ENCODE assay signal across 9 mouse cellular contexts in genomic region chr2:80037971-80038370, GRCm38 (mm10).
A peak's percentile ranks its signal among the peaks of the same experiment; 100 is the strongest.
DNase-seq lines count a peak whose midpoint lies in the region; ATAC-seq and TF ChIP-seq lines count a peak whose summit lies in the region.
"Had no signal": no experiment of that assay in that cellular context is flagged by ENCODE, and none has a peak within 500 bp of the region (broad histone marks: within the 10 kb centered on the region; RNA-seq: fewer than 3 reads in every experiment).

No protein-coding gene starts in this region.

- H3K27ac ChIP-seq in kidney, postnatal 0 days, result 0 out of 2 replicates have a peak overlapping the region, but pooled peaks have one; percentile 38
- no peak overlapping the region for H3K27ac ChIP-seq in liver, embryonic 16.5 days (ENCODE audit: low read length)
- H3K27ac ChIP-seq in thymus, adult 2 months (ENCODE audit: control insufficient read depth, insufficient read depth, low read length), result no peak overlapping the region

- no peak for ATAC-seq in kidney, postnatal 0 days (replicated peaks; ENCODE audit: low FRiP score, low read depth)
- peak; percentile 71 for ATAC-seq in granulocyte monocyte progenitor cell, adult 5-6 weeks (replicated peaks; ENCODE audit: poor library complexity, severe bottlenecking)
- ATAC-seq in liver, embryonic 16.5 days (ENCODE audit: low read depth), result 0 out of 2 replicates have a peak, but pooled peaks have one; percentile 47

- WGBS in kidney, postnatal 0 days, result 62% methylated on average over 5 of the region's 5 CpGs
- WGBS in liver, embryonic 16.5 days (ENCODE audit: insufficient replicate concordance), result 51% methylated on average over 5 of the region's 5 CpGs
- 87% methylated on average over 5 of the region's 5 CpGs for WGBS in thymus, adult 2 months

- no peaks in the 10 kb centered on the region for H3K36me3 ChIP-seq in kidney, postnatal 0 days (ENCODE audit: insufficient read depth, low read length)
- no peaks in the 10 kb centered on the region for H3K36me3 ChIP-seq in liver, embryonic 16.5 days (ENCODE audit: control insufficient read depth, insufficient read depth)
- H3K36me3 ChIP-seq in thymus, adult 2 months (ENCODE audit: control insufficient read depth, insufficient read depth, low read length), result no peaks in the 10 kb centered on the region

- no peak for TF ChIP-seq CTCF in kidney, postnatal 0 days (IDR thresholded peaks at IDR 0.05; ENCODE audit: low read depth)
- no peak for TF ChIP-seq CTCF in thymus, adult 2 months (IDR thresholded peaks at IDR 0.05; ENCODE audit: borderline replicate concordance, control insufficient read depth, extremely low read depth, insufficient read depth, low read length, poor library complexity)

- H3K9me3 ChIP-seq in kidney, postnatal 0 days (replicated peaks; ENCODE audit: low read length), result no peaks in the 10 kb centered on the region
- H3K9me3 ChIP-seq in liver, embryonic 16.5 days (replicated peaks; ENCODE audit: control insufficient read depth, low read length), result no peaks in the 10 kb centered on the region

- TF ChIP-seq POLR2A in thymus, adult 2 months (IDR thresholded peaks at IDR 0.05; ENCODE audit: control insufficient read depth, extremely low read depth, insufficient read depth, low read length, poor library complexity), result no peak

- H3K4me1 ChIP-seq in kidney, postnatal 0 days (replicated peaks; ENCODE audit: insufficient read depth, low read length), result 0 out of 2 replicates have a peak, but pooled peaks cover 3% of the 10 kb centered on the region
- H3K4me1 ChIP-seq in liver, embryonic 16.5 days (ENCODE audit: control insufficient read depth, low read depth, low read length), result no peaks in the 10 kb centered on the region
- no peaks in the 10 kb centered on the region for H3K4me1 ChIP-seq in thymus, adult 2 months (replicated peaks; ENCODE audit: control insufficient read depth, insufficient read depth, low read length)

- H3K4me3 ChIP-seq in kidney, postnatal 0 days (replicated peaks; ENCODE audit: low read depth, low read length), result peak overlapping the region; percentile 36
- peak overlapping the region; percentile 13; the same call in 1 of the 2 replicates for H3K4me3 ChIP-seq in liver, embryonic 16.5 days (ENCODE audit: low read depth, low read length)
- H3K4me3 ChIP-seq in thymus, adult 2 months (ENCODE audit: control insufficient read depth, insufficient read depth, low read length), result no peak overlapping the region

- DNase-seq in adrenal gland, adult (ENCODE audit: inconsistent age in 2 of 2, low spot score in 1 of 2), result peak; percentile 12 to 77
- DNase-seq in adrenal gland, postnatal 25 days, result no peak
- no peak for DNase-seq in kidney, postnatal 0 days (ENCODE audit: low spot score)
- no peak for DNase-seq in kidney, adult 11 months
- no peak for DNase-seq in frontal cortex, postnatal 14 days (ENCODE audit: low spot score in 2 of 2)
- no peak for DNase-seq in thymus, adult 2 months
- DNase-seq: layer of hippocampus, adult 9-11 months had no signal

- H3K9ac ChIP-seq in kidney, postnatal 0 days (ENCODE audit: low read depth, low read length), result no peak overlapping the region
- no peak overlapping the region for H3K9ac ChIP-seq in liver, embryonic 16.5 days (ENCODE audit: low read depth, low read length)

- H3K27me3 ChIP-seq in kidney, postnatal 0 days (ENCODE audit: insufficient read depth, low read length), result no peaks in the 10 kb centered on the region
- H3K27me3 ChIP-seq in liver, embryonic 16.5 days (ENCODE audit: control insufficient read depth, insufficient read depth, low read depth, low read length), result no peaks in the 10 kb centered on the region
- no peaks in the 10 kb centered on the region for H3K27me3 ChIP-seq in thymus, adult 2 months (ENCODE audit: control insufficient read depth, insufficient read depth, low read length)

- H3K4me2 ChIP-seq in kidney, postnatal 0 days (ENCODE audit: low read length), result peak overlapping the region; percentile 52
- no peak overlapping the region for H3K4me2 ChIP-seq in liver, embryonic 16.5 days (ENCODE audit: low read depth, low read length)

Comparison
In these comparisons a context has a peak if more than half of its experiments do, and no peak if none do; other contexts are left out.
1. DNase-seq: peak in adrenal gland, adult (2 of 2); none in adrenal gland, postnatal 25 days (single experiment), kidney, postnatal 0 days (single experiment), kidney, adult 11 months (single experiment), frontal cortex, postnatal 14 days (0 of 2) and thymus, adult 2 months (single experiment).